Comparison of ENCODE assay signal across 8 mouse cellular contexts in the genomic region with DNA sequence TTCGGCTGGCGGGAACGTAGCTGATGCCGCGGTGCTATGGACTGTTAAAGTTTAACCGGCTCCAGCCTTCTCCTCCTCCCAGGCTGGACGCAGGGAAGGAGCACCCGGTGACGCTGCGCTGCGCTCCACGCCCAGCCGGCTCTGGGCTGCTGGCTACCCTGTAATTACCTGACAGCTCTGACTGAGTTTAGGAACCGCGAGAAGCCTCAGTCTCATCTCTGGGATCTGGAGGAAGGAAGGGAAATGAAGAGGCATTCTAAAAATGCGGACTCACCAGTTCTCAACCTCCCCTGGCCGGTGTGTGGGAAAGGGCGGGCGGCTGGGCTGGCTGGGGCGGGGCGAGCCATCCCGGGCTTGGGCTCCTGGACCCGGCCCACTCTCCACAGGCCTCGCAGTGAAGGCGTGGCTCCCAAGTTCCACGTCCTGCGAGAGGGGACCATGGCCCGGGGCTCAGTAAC. TPM values are rescaled to one million over a fixed set of nuclear protein-coding genes. Genes with fewer than 3 reads are reported as not detected.
DNase-seq lines count a peak whose midpoint lies in the region; ATAC-seq and TF ChIP-seq lines count a peak whose summit lies in the region.

No protein-coding gene starts in this region.

- peaks cover 46% of the 10 kb centered on the region for H3K4me1 ChIP-seq in intestine, embryonic 16.5 days (ENCODE audit: control insufficient read depth, insufficient read depth, low read length)
- peaks cover 5% of the 10 kb centered on the region; the same call in 1 of the 2 replicates for H3K4me1 ChIP-seq in liver, embryonic 16.5 days (ENCODE audit: control insufficient read depth, low read depth, low read length)
- peaks cover 24% of the 10 kb centered on the region for H3K4me1 ChIP-seq in small intestine, adult 2 months (ENCODE audit: control insufficient read depth, insufficient read depth, insufficient read length, low read length)

- H3K9me3 ChIP-seq in intestine, embryonic 16.5 days (ENCODE audit: control insufficient read depth, low read length), result no peaks in the 10 kb centered on the region
- H3K9me3 ChIP-seq in liver, embryonic 16.5 days (replicated peaks; ENCODE audit: control insufficient read depth, low read length), result no peaks in the 10 kb centered on the region

- WGBS in intestine, embryonic 16.5 days, result 3% methylated on average over 28 of the region's 28 CpGs
- 3% methylated on average over 28 of the region's 28 CpGs for WGBS in liver, embryonic 16.5 days (ENCODE audit: insufficient replicate concordance)
- 12% methylated on average over 28 of the region's 28 CpGs for WGBS in small intestine, adult 2 months

- H3K27ac ChIP-seq in intestine, embryonic 16.5 days (ENCODE audit: low read length), result peak overlapping the region; percentile 39; the same call in 1 of the 2 replicates
- H3K27ac ChIP-seq in liver, embryonic 16.5 days (ENCODE audit: low read length), result peak overlapping the region; percentile 58
- no peak overlapping the region for H3K27ac ChIP-seq in small intestine, adult 2 months (ENCODE audit: insufficient read depth, low read depth, low read length)

- peak overlapping the region; percentile 57 for H3K4me2 ChIP-seq in intestine, embryonic 16.5 days (ENCODE audit: low read depth, low read length)
- H3K4me2 ChIP-seq in liver, embryonic 16.5 days (ENCODE audit: low read depth, low read length), result peak overlapping the region; percentile 25

- peak; percentile 77 for ATAC-seq in intestine, embryonic 16.5 days
- ATAC-seq in liver, embryonic 16.5 days (ENCODE audit: low read depth), result peak; percentile 78

- no peak for TF ChIP-seq POLR2A in small intestine, adult 2 months (IDR thresholded peaks at IDR 0.05; ENCODE audit: low read depth, low read length)

- DNase-seq in 3134 (ENCODE audit: extremely low read depth, insufficient read length, low spot score), result peak; percentile 40
- peak; percentile 39 to 65 for DNase-seq in adrenal gland, postnatal 36 days
- DNase-seq in gastrocnemius, postnatal 36 days, result peak; percentile 31 to 56
- no peak for DNase-seq in ovary, adult 18-20 months (ENCODE audit: low spot score)
- DNase-seq in spleen, postnatal 14 days (ENCODE audit: low spot score in 2 of 2), result no peak

- H3K4me3 ChIP-seq in intestine, embryonic 16.5 days (ENCODE audit: low read length), result peak overlapping the region; percentile 40
- H3K4me3 ChIP-seq in liver, embryonic 16.5 days (ENCODE audit: low read depth, low read length), result peak overlapping the region; percentile 41
- peak overlapping the region; percentile 59 for H3K4me3 ChIP-seq in small intestine, adult 2 months (ENCODE audit: low read depth, low read length)

- H3K9ac ChIP-seq in intestine, embryonic 16.5 days (ENCODE audit: low read depth, low read length), result peak overlapping the region; percentile 43
- H3K9ac ChIP-seq in liver, embryonic 16.5 days (ENCODE audit: low read depth, low read length), result no peak overlapping the region

- TF ChIP-seq CTCF in small intestine, adult 2 months (IDR thresholded peaks at IDR 0.05; ENCODE audit: extremely low read depth, insufficient read length, insufficient replicate concordance, low read depth, low read length), result no peak

- intact Hi-C loops in gastrocnemius, postnatal 36 days (cut with DNase I), result no loop called here

- no peaks in the 10 kb centered on the region for H3K36me3 ChIP-seq in intestine, embryonic 16.5 days (ENCODE audit: control insufficient read depth, insufficient read depth, low read length)
- H3K36me3 ChIP-seq in liver, embryonic 16.5 days (ENCODE audit: control insufficient read depth, insufficient read depth), result no peaks in the 10 kb centered on the region
- H3K36me3 ChIP-seq in small intestine, adult 2 months (ENCODE audit: control insufficient read depth, insufficient read depth, low read length), result no peaks in the 10 kb centered on the region; the same call in 1 of the 2 replicates

- no peaks in the 10 kb centered on the region for H3K27me3 ChIP-seq in intestine, embryonic 16.5 days (replicated peaks; ENCODE audit: control insufficient read depth, insufficient read depth, low read length)
- peaks cover 18% of the 10 kb centered on the region for H3K27me3 ChIP-seq in liver, embryonic 16.5 days (ENCODE audit: control insufficient read depth, insufficient read depth, low read depth, low read length)
- no peaks in the 10 kb centered on the region for H3K27me3 ChIP-seq in small intestine, adult 2 months (ENCODE audit: control insufficient read depth, insufficient read depth, low read length)

RNA-seq across cellular contexts. Expression of gene Katnb1, which starts 56.7 kb away (rescaled TPM):
- 10 to 100 TPM; 10.6 to 11.2 TPM for total RNA-seq in adrenal gland, postnatal 36 days (2021)
- 1 to 10 TPM; 6.1 to 8.2 TPM for total RNA-seq in gastrocnemius, postnatal 36 days (2021)
- 16.7 and 17.8 TPM in 2 replicates for polyA plus RNA-seq in intestine, embryonic 16.5 days (2015; fragmentation: Nextera tagmentation; extraction: Ambion mirVana)
- polyA plus RNA-seq in liver, embryonic 16.5 days (2015; fragmentation: Nextera tagmentation; extraction: Ambion mirVana), result 8.2 and 9.6 TPM in 2 replicates
- 7.9 and 17.7 TPM in 2 replicates for polyA plus RNA-seq in small intestine, adult 2 months (2012; rRNA removed)

Comparison
In these comparisons a context has a peak if more than half of its experiments do, and no peak if none do; other contexts are left out.
1. DNase-seq: peak in 3134 (single experiment), adrenal gland, postnatal 36 days (2 of 2) and gastrocnemius, postnatal 36 days (2 of 2); none in ovary, adult 18-20 months (single experiment) and spleen, postnatal 14 days (0 of 2).
2. Peak in every context shown above with its lines, with median percentiles within 50 percentile points of each other: H3K4me3 ChIP-seq.